Mouse (Mus musculus): ENCODE data around the gene Ptpn23.

The Ptpn23 gene

DNA sequence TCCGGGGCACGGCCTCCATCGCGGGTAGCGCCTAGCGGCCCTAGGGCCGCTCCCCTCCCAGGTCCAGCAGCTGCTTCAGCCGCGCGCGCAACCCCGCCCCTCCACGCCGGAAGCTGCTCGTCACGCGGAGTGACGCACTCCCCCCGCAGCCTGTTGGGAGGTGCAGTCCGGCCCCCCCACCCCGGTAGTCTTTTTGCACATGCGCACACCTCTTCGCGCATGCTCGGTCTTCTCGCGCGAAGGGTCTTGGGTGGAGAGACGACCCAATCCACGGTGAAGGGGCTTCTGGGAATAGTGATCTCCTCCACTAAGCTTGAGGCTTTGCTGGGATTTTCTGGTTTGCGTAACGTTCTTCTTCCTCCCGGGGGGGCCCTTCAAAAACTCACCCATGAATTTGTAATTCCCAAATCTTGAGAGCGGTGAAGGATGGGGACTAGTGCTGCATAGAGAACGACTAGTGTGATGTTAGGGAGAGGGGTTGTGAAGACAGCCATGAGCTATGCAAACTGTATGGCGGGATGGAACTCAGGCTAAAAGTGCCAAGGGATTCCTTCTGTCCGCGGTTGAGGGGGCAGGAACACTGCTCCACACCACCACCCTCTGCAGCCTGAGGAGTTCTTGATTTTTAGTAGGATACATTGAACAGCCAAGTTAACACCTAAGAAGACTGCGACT is at the start of gene Ptpn23:
Ptpn23 (minus strand) TSS at position 115 of the 675 bp plus-strand sequence.
- DNase-seq (ENCODE audit: low read depth, low spot score) = peak; percentile 95

DNA sequence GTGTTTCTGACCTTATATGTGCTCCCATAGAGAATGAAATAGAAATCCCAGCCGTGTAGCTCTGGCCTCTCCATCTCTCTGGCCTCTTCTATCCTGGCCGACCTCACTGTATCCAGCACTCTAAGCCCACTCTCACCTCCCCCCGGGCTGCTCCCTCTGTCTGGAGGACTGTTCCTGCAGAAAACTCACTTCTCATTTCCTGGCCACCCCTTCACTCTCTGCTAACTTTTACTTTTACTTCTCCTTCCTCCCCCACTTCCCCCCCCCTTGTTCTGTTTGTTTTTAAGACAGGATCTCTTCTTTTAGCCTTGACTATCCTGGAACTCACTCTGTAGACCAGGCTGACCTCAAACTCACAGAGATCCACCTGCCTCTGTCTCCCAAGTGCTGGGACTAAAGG is 44.5 kb upstream of the Ptpn23 start:
- DNase-seq (ENCODE audit: low read depth, low spot score) = no peak

DNA sequence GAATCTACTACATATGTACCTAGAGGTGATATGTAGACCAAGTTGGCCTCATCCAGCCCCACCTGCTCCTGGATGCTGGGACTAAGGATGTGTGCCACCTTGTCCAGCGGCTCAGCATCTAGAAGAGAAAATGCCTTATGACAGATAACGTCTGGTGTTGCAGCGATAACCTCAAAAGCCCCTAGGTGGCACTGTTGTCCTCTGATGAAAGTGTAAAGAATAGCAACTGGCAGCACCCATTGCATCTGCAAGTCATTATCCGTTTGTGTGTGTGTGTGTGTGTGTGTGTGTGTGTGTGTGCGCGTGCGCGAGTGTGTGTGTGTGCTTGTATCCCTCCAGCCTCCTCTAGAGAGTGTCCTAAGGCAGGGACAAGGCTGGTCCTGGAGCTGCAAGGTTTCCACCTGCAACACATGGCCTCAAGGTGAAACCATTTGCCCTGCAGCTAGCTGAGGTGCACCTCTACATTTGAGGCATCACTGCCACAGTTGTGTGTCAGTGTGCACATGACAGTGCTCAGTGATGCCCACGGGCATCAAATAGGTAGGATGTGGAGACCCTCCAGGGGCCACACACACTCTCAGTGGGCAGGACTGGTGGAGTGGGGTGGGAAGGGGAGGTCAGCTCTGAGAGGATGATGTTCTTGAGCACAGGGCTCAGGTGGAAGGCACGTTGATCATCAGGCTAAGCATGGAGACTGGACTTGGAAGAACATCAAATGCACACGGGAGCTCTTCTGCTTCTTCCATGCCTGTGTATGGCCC is 41.0 kb upstream of the Ptpn23 start:
- peak; percentile 95 for DNase-seq (ENCODE audit: low read depth, low spot score)

DNA sequence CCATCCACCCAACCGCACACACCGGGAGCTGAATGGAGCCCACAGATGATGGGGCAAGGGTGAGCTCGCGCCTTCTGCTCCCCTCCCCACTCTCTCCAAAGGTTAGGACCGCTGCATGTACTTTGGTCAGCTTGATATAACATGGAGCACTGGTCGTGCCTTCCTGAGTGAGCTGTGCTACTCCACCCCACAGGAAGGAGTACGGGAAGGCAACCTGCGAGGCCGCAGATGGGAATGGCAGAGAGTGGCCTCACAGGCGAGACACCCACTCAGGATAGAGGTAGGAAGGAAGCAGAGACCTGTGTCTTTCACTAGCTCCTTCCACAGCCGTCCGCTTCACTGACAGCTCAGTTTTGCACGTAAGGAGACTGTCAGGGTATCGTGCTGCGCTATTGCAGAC is 40.3 kb upstream of the Ptpn23 start:
- DNase-seq (ENCODE audit: low read depth, low spot score) = no peak

DNA sequence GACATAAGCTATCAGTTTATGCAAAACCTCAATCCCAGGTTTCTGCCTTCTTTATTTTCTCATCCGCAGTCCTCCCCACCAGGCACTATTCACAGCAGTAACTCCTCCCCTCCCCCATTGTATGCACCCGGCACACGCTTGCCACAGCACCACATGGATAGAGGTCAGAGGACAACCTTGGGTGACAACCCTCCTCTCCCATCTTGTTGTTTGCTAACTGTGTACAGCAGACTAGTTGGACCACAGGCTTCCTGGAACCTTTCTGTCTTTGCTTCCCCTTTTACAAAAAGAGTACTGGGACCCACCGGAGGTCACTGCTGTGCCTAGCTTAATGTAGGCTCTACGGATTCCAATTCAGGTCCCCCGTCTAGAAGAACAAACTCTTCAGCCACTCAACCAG is 32.5 kb upstream of the Ptpn23 start:
- no peak for DNase-seq (ENCODE audit: low read depth, low spot score)

DNA sequence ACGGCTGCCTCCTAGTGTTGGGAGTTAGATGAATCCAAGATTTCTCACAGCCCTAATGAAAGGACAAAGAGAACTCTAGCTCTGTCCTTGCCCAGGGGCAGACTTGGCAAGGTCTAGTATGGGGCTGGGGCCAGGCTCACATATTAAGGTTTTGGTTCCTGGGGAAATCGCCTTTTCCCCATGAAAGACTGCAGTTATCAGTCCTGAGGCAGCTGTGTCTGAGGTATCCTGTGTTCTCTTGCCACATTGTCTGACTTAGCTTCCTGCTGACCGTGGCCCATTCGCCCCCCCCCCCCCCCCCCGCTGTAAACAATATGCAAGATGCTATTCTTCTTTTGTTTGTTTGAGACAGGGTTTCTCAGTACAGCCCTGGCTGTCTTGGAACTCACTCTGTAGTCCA is 32.0 kb upstream of the Ptpn23 start:
- DNase-seq (ENCODE audit: low read depth, low spot score) = no peak

DNA sequence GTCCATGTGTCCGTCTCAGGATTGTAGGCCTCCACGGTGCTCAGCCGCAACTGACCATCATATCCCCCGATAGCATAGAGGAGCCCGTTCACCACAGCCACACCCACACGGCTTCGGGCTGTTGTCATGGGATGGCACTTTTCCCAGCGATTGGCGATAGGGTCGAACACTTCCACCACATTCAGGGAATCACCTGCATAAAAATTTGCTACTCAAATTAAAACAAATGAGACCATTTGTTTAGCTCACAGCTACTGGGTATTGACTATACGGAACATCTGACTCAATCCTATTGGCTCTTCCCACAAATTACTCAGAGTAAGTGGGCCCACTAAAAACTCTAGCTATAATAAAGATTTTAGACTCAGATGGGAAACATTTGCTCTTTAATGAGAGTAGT is 28.0 kb upstream of the Ptpn23 start:
- no peak for DNase-seq (ENCODE audit: low read depth, low spot score)

DNA sequence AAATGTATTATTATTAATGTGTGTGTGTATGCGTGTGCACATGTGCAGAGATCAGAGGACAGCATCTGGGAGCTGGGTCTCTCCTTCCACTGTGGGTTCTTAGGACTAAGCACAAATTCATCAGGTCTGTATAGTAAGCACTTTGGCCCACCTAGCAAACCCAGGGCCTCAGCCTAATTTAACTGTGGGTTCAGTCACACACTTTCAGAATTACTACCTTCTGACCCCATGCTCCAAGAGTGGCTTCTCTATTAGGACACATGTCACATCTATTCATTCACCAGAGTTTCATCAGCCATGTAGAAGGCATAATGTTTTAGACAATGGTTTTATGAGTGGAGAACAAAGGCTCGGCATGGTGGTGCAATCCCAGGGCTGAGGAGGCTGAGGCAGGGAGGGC is 25.0 kb upstream of the Ptpn23 start:
- no peak for DNase-seq (ENCODE audit: low read depth, low spot score)

DNA sequence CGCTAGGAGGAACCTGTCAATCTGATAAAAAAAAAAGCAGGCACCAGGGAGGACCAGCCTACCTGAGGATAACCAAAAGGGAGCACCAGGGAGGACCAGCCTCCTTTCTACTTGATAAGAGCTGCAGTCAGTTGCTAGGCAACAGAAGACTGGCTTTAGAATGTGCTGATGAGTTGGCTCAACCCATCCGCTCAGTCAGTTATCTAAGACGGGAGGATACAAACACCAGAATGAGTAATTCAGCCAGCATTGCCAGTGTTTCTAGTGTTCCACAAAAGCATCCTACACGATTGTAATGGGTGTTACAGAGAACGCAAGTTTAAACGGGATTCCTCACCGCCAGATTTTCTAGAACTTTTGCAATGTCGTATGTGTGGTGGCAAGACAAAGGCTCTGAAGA is 23.2 kb upstream of the Ptpn23 start:
- no peak for DNase-seq (ENCODE audit: low read depth, low spot score)

DNA sequence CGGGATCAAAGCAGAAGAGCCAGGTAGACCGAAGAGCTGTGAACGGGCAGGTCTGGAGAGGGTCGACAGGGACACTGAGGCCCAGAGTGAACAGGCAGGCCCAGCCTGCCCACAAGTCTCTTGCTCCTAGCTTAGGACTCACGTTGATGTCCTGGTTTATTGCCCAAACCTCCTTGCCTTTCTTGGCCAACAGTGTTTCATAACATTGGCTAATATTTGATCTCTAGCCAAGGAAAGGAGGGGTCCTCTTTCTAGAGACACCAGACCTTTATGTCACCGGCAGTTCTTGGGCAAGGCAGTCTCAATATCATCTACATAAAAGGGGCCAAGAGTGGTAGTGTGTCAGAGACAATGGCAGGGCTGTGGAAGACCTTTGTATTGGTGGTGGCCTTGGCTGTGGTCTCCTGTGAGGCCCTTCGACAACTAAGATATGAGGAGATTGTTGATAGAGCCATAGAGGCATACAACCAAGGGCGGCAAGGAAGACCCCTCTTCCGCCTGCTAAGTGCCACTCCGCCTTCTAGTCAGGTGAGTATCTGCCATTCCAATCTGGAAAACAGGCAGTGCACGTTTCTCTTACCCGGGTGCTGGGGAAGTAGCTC is 11.6 kb upstream of the Ptpn23 start, which contains the start of gene Ngp:
Ngp (plus strand) TSS at position 237 of the 602 bp plus-strand sequence.
- DNase-seq (ENCODE audit: low read depth, low spot score) = no peak

DNA sequence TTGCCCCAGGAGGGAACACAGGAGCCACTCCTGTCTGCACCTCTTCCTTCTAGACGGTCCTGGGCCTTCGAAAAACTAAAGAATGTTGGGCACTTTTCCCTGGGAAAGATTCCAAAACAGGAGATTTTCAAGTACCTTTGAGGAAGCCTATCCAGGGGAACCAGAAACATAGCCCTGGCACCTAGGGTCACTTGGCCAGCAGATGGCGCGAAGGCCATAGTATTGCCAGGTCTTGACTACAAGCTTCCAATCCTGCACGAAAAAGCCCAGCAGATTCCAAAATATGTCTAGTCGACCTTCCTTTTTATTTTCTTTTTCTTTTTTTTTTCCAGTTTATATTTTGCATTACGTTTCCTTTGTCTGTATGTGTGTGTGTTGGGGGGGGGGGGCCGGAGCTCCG is 5.8 kb upstream of the Ptpn23 start:
- DNase-seq (ENCODE audit: low read depth, low spot score) = peak; percentile 78

DNA sequence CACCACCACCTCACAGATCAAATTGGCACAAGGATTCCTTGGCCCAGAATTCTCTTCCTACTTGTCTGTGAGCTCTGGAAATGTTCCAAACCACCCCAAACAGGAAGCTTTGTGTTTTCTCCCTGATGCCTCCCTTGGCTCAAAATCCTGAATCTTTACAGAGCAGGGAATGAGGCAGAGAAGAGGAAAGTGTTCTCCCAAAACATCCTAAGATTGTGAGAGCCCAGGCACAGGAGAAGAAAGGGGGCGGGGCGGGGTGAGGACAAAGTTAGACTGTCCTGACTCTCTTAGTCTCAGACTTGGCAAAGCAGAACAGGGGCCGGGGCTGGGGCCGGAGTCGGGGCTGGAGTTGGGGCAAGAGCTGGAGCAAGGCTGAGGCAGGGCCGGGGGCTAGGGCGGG is 4.9 kb upstream of the Ptpn23 start:
- peak; percentile 53 for DNase-seq (ENCODE audit: low read depth, low spot score)

DNA sequence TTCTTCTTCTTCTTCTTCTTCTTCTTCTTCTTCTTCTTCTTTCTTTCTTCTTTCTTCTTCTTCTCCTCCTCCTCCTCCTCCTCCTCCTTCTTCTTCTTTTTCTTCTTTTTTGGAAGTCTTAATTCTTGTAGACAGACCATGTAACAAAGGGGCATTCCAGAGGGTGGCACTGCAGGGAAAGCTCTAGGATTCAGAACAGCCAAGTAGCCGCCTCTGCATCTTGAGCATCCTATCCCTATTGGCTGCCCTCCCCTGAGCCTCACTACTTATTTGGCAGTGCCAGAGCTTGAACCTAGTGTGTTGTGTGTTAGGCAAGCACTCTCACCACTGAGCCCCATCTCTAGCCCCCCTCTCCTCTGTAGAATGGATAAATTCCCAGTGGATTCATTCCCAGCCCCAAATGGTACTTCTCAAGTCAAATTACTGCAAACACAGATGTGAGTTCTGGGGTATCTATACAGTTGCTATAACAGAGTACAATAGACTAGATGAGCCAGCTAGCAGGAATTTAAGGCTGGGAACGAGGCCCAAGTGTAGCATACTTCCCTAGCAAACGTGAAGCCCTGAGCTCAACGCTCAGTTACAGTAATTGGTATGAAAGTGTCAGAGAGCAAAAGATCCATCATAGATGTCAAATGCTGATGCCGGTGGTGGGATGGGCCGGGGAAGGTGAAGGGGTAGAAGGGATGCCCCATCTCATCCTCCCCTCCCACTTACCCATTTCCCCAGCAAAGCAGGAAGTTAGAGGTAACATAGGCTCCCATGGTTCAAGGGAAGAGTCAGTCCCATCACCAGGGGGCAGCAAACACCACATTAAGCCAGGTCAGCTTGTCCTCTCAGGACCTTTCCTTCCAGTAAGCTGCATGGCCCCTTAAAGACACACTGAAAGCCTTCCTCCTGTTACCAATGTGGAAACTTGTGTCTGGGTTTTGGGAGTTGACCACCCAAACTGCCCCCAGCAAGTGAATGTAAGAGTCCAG is 3.2 kb upstream of the Ptpn23 start:
- peak; percentile 97 for DNase-seq (ENCODE audit: low read depth, low spot score)

DNA sequence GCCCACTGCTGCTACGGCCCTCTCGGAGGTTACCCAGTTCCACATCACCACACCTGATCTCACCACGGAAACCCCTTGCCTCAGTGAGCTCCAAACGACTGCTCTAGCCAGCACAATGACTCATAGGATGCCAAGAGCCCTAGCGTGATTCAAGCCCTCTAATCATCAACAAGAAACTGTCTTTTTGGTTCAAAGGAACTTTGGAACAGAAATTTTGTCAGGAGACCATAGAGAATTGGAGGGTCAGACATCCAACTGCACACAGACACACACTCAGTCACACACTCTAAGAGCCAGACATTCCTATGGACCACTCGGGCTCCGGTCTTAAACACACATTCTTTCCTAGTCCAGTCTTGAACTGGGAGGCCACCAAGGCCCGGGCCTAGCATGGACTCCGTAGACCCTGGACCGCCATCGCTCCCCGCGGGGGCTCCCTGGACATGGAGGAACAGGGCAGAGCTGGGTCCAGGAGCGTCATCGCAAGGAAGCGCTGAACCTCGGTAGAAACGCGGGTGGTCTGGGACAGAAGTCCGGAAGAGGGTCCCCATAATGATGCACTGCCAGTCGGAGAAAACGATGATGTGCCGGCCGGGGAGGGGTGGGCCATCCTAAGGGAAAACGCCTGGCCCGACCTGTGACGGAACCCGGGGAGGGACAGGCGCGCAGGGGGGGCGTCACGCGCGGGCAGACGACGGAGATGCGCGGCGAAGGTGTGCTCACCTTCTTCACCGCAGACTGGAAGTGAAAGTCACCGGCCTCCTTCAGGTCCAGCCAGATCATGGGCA is 508 bp downstream of the Ptpn23 start:
- peak; percentile 67 for DNase-seq (ENCODE audit: low read depth, low spot score)

DNA sequence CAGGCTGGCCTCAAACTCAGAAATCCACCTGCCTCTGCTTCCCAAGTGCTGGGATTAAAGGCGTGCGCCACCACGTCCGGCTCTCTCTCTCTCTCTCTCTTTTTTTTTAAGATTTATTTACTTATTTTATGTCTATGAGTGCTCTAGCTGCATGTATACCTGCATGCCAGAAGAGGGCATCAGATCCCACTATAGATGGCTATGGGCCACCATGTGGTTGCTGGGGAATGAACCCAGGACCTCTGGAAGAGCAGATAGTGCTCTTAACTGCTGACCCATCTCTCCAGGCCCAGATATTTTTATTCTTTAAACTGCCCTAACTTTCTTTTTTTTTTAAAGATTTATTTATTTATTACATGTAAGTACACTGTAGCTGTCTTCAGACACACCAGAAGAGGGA is 4.8 kb downstream of the Ptpn23 start:
- DNase-seq (ENCODE audit: low read depth, low spot score) = peak; percentile 33

DNA sequence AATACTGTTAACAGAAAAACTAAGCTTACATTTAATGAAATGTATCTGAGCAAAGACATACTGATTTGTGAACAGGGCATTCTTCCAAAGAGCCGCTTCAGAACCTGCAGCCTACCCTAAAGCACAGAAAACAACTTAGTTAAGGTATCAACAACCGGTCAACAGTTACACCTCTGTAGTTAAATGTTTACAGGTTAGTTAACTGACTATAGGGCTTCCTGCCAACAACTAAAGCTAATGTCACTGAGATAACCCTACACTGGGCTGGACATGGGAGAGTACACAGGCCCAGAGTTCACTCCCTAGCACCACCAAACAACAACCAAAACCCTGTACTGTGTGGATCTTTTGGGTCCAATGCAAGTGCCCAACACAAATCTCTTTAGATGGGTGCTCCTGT is 5.3 kb downstream of the Ptpn23 start:
- DNase-seq (ENCODE audit: low read depth, low spot score) = no peak

DNA sequence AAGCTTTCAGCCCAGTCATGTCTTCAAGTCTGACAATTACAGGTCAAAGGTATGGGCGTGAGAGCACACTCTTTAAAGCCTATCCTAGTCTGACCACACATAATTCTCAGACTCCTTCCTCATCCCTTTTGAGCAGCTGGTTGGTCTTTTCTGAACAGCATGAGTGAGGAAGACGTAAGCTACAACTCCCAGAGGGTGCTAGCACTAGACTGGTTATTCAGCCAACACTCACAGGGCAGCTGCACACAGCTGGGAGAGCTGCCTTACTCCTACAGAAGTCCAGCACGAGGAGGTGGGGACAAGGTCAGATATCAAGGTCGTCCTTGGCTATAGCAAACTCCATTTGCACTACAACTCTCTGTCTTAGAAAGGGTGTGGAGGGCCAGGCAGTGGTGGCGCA is 7.4 kb downstream of the Ptpn23 start:
- no peak for DNase-seq (ENCODE audit: low read depth, low spot score)

DNA sequence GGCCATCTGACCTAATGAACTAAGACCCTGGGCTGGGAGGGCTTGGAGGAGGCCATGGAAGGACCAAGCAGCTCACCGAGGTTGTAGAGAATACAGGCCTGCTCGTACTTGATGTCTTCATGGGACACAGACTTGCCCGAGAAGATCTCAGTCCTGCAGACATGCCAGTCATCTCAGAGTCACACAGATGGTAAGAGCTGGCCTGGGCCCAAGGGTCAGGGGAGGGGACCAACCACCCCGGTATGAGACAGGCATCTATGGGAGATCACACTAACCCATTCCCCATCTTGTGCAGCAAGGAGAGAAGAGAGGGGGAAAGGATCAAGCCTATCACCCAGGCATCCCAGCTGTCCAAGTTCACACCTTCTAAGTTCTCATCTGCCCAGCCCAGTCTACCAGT is 14.7 kb downstream of the Ptpn23 start:
- no peak for DNase-seq (ENCODE audit: low read depth, low spot score)

DNA sequence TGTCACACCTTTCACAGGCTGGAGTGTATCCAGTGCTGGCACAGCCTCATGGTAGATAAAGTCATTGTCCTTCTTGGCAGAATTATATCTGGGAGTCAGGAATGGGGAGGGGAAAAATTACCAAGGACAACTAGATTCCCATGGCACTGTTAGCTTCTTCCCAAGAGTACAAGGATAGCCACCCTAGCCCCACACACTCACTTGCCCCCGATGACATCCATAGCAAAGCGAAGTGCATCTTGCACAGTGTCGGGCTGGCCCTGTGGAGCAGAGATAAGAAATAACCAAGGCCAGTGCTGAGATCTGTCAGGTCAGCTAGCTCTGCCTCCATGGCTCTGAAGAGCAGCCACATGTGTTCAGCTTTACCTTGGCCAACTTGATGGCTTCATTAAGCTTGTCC is 17.2 kb downstream of the Ptpn23 start:
- no peak for DNase-seq (ENCODE audit: low read depth, low spot score)

DNA sequence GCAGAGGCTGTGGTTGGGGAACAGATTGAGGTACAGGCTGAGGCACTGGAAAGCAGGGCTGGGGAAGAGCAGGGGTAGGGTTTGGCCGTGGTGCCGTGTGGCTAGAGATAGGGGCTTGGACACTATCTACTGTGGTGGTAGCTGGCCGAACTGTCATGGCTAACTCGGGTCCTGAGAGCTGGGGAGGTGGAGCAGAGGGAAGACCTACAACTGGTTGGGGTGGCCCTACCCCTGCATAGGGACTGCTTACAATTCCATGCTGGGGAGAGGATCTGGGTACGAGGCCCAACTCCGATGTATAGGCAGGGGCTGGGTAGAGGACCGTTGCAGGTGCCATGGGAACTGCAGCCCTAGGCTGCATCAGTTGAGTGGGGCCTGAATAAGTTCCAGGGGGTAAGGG is 20.0 kb downstream of the Ptpn23 start:
- DNase-seq (ENCODE audit: low read depth, low spot score) = no peak

DNA sequence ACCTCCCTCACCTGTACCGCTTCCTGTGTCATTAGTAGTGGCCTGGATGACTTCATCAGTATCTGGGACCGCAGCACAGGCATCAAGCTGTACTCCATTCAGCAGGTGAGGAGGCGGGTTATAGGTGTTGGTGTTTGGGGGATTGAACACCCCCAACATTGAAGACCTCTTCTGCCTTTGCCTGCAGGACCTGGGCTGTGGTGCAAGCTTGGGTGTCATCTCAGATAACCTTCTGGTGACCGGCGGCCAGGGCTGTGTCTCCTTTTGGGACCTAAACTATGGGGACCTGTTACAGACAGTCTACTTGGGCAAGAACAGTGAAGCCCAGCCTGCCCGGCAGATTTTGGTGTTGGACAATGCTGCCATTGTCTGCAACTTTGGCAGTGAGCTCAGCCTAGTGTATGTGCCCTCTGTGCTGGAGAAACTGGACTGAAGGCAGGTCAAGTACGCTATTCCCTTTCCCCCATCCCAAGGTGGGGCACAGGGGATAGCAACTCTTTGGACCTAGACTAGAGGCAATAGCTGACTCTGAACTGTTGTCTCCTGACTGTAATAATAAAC is 23.6 kb downstream of the Ptpn23 start:
- peak; percentile 9 for DNase-seq (ENCODE audit: low read depth, low spot score)
